Mouse (Mus musculus) layer of hippocampus, postnatal 14 days (tissue): ENCODE measurements at regions not wholly inside any gene's neighbourhood (a gene's known extent, or its start where the extent isn't known, plus 50 kb on each side); places are given as distances from the start of the nearest gene placed in this dataset.
A peak's percentile ranks its signal among the peaks of the same experiment; 100 is the strongest.

Experiments used
- DNase-seq, 2 experiments: peaks; one replicate each; pipeline ENCODE4 v3.0.0; 2021 to 2022; ENCODE audit warnings: low spot score in 2 of 2, mixed read lengths in 1 of 2

GRCm38 (mm10) chr17:81189996-81190395, 125.1 kb upstream of the Thumpd2 start:
- peak in 1 of 2 experiments; percentile 25 for DNase-seq

- DNase-seq = no peak
Observed at GRCm38 (mm10) chr17:81185685-81186084, 120.8 kb upstream of the Thumpd2 start.

GRCm38 (mm10) chr17:81180813-81181424, 116.0 kb upstream of the Thumpd2 start:
- no peak for DNase-seq

- DNase-seq = no peak
Observed at GRCm38 (mm10) chr17:81176306-81176705, 111.4 kb upstream of the Thumpd2 start.

- DNase-seq = no peak
Observed at GRCm38 (mm10) chr17:81175877-81176276, 111.0 kb upstream of the Thumpd2 start.

GRCm38 (mm10) chr17:81172943-81173342, 108.1 kb upstream of the Thumpd2 start:
- DNase-seq = no peak

- DNase-seq = no peak
Observed at GRCm38 (mm10) chr17:81169118-81169517, 104.2 kb upstream of the Thumpd2 start.

- DNase-seq = peak; percentile 4 to 51
Observed at GRCm38 (mm10) chr17:81150730-81151129, 85.8 kb upstream of the Thumpd2 start.

GRCm38 (mm10) chr17:81134702-81135101, 69.8 kb upstream of the Thumpd2 start:
- DNase-seq = no peak

GRCm38 (mm10) chr17:81133227-81133626, 68.3 kb upstream of the Thumpd2 start:
- DNase-seq = peak; percentile 37 to 63
